Mouse (Mus musculus): ENCODE measurements around the gene Hoxd11.

GRCm38 (mm10) chr2:74714156-74714789 lies 34.9 kb downstream of the Hoxd11 start:
- no peak for TF ChIP-seq CTCF (IDR thresholded peaks at IDR 0.05; ENCODE audit: control insufficient read depth, insufficient read depth, insufficient replicate concordance, low read depth, low read length)
- no peak for TF ChIP-seq POLR2A (IDR thresholded peaks at IDR 0.05; ENCODE audit: control insufficient read depth, low read depth, low read length)
